Mouse (Mus musculus): ENCODE measurements at regions not wholly inside any gene's neighbourhood (a gene's known extent, or its start where the extent isn't known, plus 50 kb on each side); places are given as distances from the start of the nearest gene placed in this dataset.

GRCm38 (mm10) chr6:143633710-143634109 lies 466.7 kb downstream of the Etnk1 start:
- TF ChIP-seq CTCF (conservative IDR thresholded peaks at IDR 0.05; ENCODE audit: low read length): no peak
- no peak for TF ChIP-seq POU5F1 (IDR thresholded peaks at IDR 0.05; ENCODE audit: borderline replicate concordance, low read length)
- TF ChIP-seq NANOG (IDR thresholded peaks at IDR 0.05; ENCODE audit: borderline replicate concordance, low read length): no peak
